Mouse (Mus musculus) macrophage (primary cell): ENCODE data around the gene Sppl2a. TPM values are rescaled to one million over a fixed set of nuclear protein-coding genes. Genes with fewer than 3 reads are reported as not detected.
"Not testable (repeated sequence)": the region's sequence is repeated elsewhere in the genome, so short reads cannot be mapped to it uniquely, and the experiment has no call there.

ENCODE experiments used
- H3K27ac ChIP-seq: fragments of 350-480 bp; formaldehyde crosslinking; 2 replicates; pipeline ENCODE4 v1.9.0; 2021
- H3K36me3 ChIP-seq: fragments of 350-480 bp; formaldehyde crosslinking; 2 replicates; pipeline ENCODE4 v1.9.0; 2021; ENCODE audit errors: inconsistent target
- H3K4me3 ChIP-seq: fragments of 350-480 bp; formaldehyde crosslinking; 2 replicates; pipeline ENCODE4 v1.9.0; 2021; ENCODE audit errors: inconsistent target
- H3K79me2 ChIP-seq: fragments of 350-480 bp; formaldehyde crosslinking; 2 replicates; pipeline ENCODE4 v1.9.0; 2021; ENCODE audit errors: inconsistent target
- WGBS: methylation state at CpG from one replicate; pipeline ENCODE4 v1.1.7; 2026; ENCODE audit warnings: inconsistent platforms; ENCODE audit not compliant: missing documents; 5-methylcytosine and 5-hydroxymethylcytosine counted together
- polyA plus RNA-seq: library from polyadenylated mRNA; stranded (reverse); fragments of 250-400 nt; gene quantifications from 3 replicates; pipeline ENCODE4 v1.2.4, GENCODE M21; 2018; ENCODE audit warnings: inconsistent platforms
- total RNA-seq, 78 experiments: library from RNA; depleted of rRNA; stranded (reverse); fragments of 250-400 nt; gene quantifications; 1 replicate in 9 of 78; 2 replicates in 24 of 78; 3 replicates in 43 of 78; 4 replicates in 2 of 78; pipeline ENCODE4 v1.2.4; 2018; ENCODE audit warnings: inconsistent platforms in 56 of 78

Gene Sppl2a
- total RNA-seq (2018; cell fraction: chromatin; rRNA removed) = 100 to 1,000 TPM in 24 of 26 experiments, 10 to 100 TPM in 2; 82.3 to 373 (median 211) TPM
- 100 to 1,000 TPM in 21 of 26 experiments, 10 to 100 TPM in 5; 73.1 to 272 (median 146) TPM for total RNA-seq (2018; cell fraction: cytosol; rRNA removed)
- 100 to 1,000 TPM; 123 to 444 (median 305) TPM for total RNA-seq (2018; cell fraction: nucleus; rRNA removed)
- 64.1 to 120 TPM (median 88.4 TPM) in 3 replicates for polyA plus RNA-seq

GRCm38 (mm10) chr2:126932897-126933641, at the start of gene Sppl2a:
TSS of gene Sppl2a (minus strand) at chr2:126933235.
- WGBS = under 1% methylated on average over 35 of the region's 35 CpGs

GRCm38 (mm10) chr2:126977428-126977827, 44.4 kb upstream of the Sppl2a start:
- no peak overlapping the region for H3K27ac ChIP-seq
- 91% methylated on average over 6 of the region's 6 CpGs for WGBS
- H3K36me3 ChIP-seq = no peaks in the 10 kb centered on the region
- no peak overlapping the region for H3K4me3 ChIP-seq
- no peaks in the 10 kb centered on the region for H3K79me2 ChIP-seq

More at GRCm38 (mm10) chr2:126932897-126933641, at the start of gene Sppl2a:
- peak within 1 kb of the TSS; percentile 93 for H3K27ac ChIP-seq
- H3K4me3 ChIP-seq = peak within 1 kb of the TSS; percentile 91
- H3K79me2 ChIP-seq = peaks cover 45% of the 10 kb centered on the region
- no peaks in the 10 kb centered on the region for H3K36me3 ChIP-seq

- 100% methylated on average over 2 of the region's 2 CpGs for WGBS
Measured at GRCm38 (mm10) chr2:126961696-126962095, 28.7 kb upstream of the Sppl2a start.

GRCm38 (mm10) chr2:126955671-126956070, 22.6 kb upstream of the Sppl2a start:
- Histone ChIP-seq H3K4me3 (no peak overlapping the region), H3K27ac (no peak overlapping the region), H3K79me2 (no peaks in the 10 kb centered on the region), H3K36me3 (no peaks in the 10 kb centered on the region)
- WGBS = 79% methylated on average over 7 of the region's 7 CpGs

More at GRCm38 (mm10) chr2:126961696-126962095, 28.7 kb upstream of the Sppl2a start:
- Histone ChIP-seq H3K36me3 (no peaks in the 10 kb centered on the region), H3K79me2 (no peaks in the 10 kb centered on the region), H3K27ac (no peak overlapping the region), H3K4me3 (no peak overlapping the region)

GRCm38 (mm10) chr2:126951085-126951484, 18.1 kb upstream of the Sppl2a start:
- Histone ChIP-seq H3K4me3 (no peak overlapping the region), H3K36me3 (no peaks in the 10 kb centered on the region), H3K79me2 (no peaks in the 10 kb centered on the region), H3K27ac (no peak overlapping the region)
- 95% methylated on average over 7 of the region's 7 CpGs for WGBS

GRCm38 (mm10) chr2:126950453-126950852, 17.4 kb upstream of the Sppl2a start:
- Histone ChIP-seq H3K36me3 (no peaks in the 10 kb centered on the region), H3K27ac (no peak overlapping the region), H3K4me3 (no peak overlapping the region), H3K79me2 (no peaks in the 10 kb centered on the region)
- 77% methylated on average over 5 of the region's 5 CpGs for WGBS

GRCm38 (mm10) chr2:126949856-126950255, 16.8 kb upstream of the Sppl2a start:
- WGBS = 78% methylated on average over 3 of the region's 3 CpGs
- no peaks in the 10 kb centered on the region for H3K36me3 ChIP-seq
- no peak overlapping the region for H3K27ac ChIP-seq
- no peak overlapping the region for H3K4me3 ChIP-seq
- no peaks in the 10 kb centered on the region for H3K79me2 ChIP-seq

- H3K79me2 ChIP-seq, H3K4me3 ChIP-seq, H3K27ac ChIP-seq, H3K36me3 ChIP-seq: not testable (repeated sequence)
- 86% methylated on average over 6 of the region's 6 CpGs for WGBS
Measured at GRCm38 (mm10) chr2:126949297-126949696, 16.3 kb upstream of the Sppl2a start.

GRCm38 (mm10) chr2:126948231-126948630, 15.2 kb upstream of the Sppl2a start:
- Histone ChIP-seq H3K79me2 (no peaks in the 10 kb centered on the region), H3K36me3 (no peaks in the 10 kb centered on the region), H3K27ac (no peak overlapping the region), H3K4me3 (no peak overlapping the region)
- WGBS = 80% methylated on average over 2 of the region's 3 CpGs

- Histone ChIP-seq H3K36me3 (no peaks in the 10 kb centered on the region), H3K4me3 (no peak overlapping the region), H3K79me2 (no peaks in the 10 kb centered on the region), H3K27ac (no peak overlapping the region)
Measured at GRCm38 (mm10) chr2:126947646-126948045, 14.6 kb upstream of the Sppl2a start.

GRCm38 (mm10) chr2:126943211-126943610, 10.2 kb upstream of the Sppl2a start:
- no peaks in the 10 kb centered on the region for H3K79me2 ChIP-seq
- H3K36me3 ChIP-seq = no peaks in the 10 kb centered on the region
- WGBS = 87% methylated on average over 2 of the region's 2 CpGs
- H3K4me3 ChIP-seq = no peak overlapping the region
- H3K27ac ChIP-seq = no peak overlapping the region

GRCm38 (mm10) chr2:126940314-126940866, 7.4 kb upstream of the Sppl2a start:
- 92% methylated on average over 3 of the region's 3 CpGs for WGBS
- Histone ChIP-seq H3K79me2 (no peaks in the 10 kb centered on the region), H3K36me3 (no peaks in the 10 kb centered on the region), H3K27ac (no peak overlapping the region), H3K4me3 (no peak overlapping the region)

GRCm38 (mm10) chr2:126938069-126938468, 5.0 kb upstream of the Sppl2a start:
- no peaks in the 10 kb centered on the region for H3K79me2 ChIP-seq
- no peak overlapping the region for H3K27ac ChIP-seq
- no peak overlapping the region for H3K4me3 ChIP-seq
- 94% methylated on average over 6 of the region's 6 CpGs for WGBS
- H3K36me3 ChIP-seq = no peaks in the 10 kb centered on the region

GRCm38 (mm10) chr2:126933921-126934320, 886 bp upstream of the Sppl2a start:
- Histone ChIP-seq H3K27ac (peak overlapping the region; percentile 93), H3K4me3 (peak overlapping the region; percentile 91), H3K36me3 (no peaks in the 10 kb centered on the region), H3K79me2 (peaks cover 37% of the 10 kb centered on the region)

- peaks cover 52% of the 10 kb centered on the region for H3K79me2 ChIP-seq
- peak overlapping the region; percentile 93 for H3K27ac ChIP-seq
- H3K36me3 ChIP-seq = peaks cover 7% of the 10 kb centered on the region
- WGBS = 3% methylated on average over 14 of the region's 15 CpGs
- H3K4me3 ChIP-seq = peak overlapping the region; percentile 91
Measured at GRCm38 (mm10) chr2:126932261-126932896, 656 bp downstream of the Sppl2a start.
